Mouse (Mus musculus): ENCODE measurements around the gene AB124611. TPM values are rescaled to one million over a fixed set of nuclear protein-coding genes. Genes with fewer than 3 reads are reported as not detected.
"Not testable (repeated sequence)": the region's sequence is repeated elsewhere in the genome, so short reads cannot be mapped to it uniquely, and the experiment has no call there.

Gene AB124611
- total RNA-seq, 2 experiments from 2014 or later, result 0.33 TPM; not detected in 1

- no peak for DNase-seq
Observed at GRCm38 (mm10) chr9:21565004-21565586, 39.1 kb downstream of the AB124611 start.

GRCm38 (mm10) chr9:21566538-21566937 is 40.6 kb downstream of the AB124611 start:
- DNase-seq, result no peak

GRCm38 (mm10) chr9:21567051-21567450 is 41.1 kb downstream of the AB124611 start:
- no peak for DNase-seq

GRCm38 (mm10) chr9:21568657-21569255 is 42.8 kb downstream of the AB124611 start:
- no peak for DNase-seq

DNA sequence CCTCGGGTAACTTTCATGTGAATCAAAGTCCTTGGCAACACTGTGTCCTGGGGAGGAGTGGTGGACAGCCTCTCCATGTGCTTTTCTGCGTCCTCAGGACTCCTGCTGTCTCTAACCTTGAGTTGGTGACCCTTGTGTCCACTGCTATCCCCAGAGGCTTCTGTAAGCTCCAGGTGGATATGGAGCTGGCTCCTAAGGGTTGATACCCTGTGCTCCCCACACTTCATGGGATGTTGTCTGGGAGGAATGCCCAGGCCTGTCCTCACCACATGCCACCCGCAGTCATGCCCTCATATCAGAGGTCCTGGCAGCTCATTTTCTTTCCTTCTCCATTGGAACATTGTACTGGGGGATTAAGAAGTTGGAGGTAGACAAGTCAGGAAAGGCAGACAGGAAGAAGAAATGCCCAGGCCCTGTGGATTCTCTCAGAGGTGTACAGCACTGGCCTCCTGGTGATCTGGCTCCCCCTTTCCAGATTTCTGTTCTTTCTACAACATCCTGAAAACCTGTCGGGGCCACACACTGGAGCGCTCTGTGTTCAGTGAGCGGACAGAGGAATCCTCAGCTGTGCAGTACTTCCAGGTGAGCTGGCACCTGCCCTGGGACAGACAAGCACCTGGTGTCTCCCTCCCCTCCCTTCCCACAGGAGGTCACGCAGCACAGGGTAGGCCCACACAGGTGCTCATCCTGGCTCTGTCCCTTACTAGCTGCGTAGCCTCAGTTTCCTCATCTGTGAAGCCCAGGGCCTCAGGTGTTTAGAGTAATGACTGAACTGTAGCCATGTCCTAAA is 48.2 kb downstream of the AB124611 start:
- DNase-seq, result no peak

DNA sequence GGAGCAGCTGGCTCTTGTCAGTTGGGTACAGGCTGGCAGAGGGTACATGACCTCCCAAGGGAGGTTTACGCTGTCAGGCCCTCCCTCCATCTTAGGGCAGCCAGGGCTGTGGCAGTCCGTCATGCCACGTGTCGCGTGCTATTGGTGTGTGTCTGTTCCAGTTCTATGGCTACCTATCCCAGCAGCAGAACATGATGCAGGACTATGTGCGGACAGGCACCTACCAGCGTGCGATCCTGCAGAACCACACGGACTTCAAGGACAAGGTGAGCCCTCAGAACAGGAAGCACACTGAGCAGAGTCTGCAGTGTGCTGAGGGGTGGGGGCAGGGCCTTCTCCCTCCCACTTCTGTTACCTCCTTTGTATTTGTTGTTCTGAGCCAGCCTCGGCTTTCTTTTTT is 49.3 kb downstream of the AB124611 start:
- DNase-seq, result no peak

DNA sequence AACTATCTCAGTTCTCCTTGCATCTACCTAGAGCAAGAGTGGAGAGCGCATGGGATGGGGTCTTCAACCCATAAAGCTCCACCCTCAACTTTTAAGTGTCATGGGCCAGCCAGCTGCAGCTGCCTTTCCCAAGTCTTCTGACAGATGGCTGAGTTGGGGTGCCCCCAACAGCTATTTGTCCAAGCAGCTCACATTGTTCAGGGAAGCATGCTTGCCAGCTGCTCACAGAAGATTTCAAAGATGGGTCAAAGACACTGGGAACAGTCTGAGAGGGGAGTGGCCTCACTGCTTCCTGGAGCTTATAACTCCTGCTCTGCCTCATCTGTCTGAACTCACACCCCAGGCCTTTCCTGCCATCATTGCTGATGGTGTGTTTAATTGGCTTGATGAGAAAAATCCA is 50.3 kb downstream of the AB124611 start:
- DNase-seq, result no peak

DNA sequence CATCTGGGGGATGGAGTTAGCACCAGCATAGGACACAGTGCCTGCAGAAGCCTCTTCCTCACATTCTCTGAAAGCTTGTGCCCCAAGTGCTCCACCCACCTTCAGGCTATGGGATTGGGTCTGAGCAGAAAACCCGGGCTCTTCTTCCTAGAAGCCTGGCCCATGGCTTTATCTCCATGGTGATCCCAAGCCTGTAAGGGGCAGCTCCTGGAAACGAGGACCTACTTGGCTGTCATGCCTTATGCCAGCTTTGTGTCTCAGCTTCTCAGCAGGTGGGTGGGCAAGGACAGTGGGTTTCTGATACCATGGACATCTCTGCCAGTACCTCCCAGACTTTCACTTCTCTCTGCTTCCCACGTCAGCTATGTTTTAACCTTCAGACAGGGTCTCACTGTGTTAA is 52.2 kb downstream of the AB124611 start:
- DNase-seq, result no peak

DNA sequence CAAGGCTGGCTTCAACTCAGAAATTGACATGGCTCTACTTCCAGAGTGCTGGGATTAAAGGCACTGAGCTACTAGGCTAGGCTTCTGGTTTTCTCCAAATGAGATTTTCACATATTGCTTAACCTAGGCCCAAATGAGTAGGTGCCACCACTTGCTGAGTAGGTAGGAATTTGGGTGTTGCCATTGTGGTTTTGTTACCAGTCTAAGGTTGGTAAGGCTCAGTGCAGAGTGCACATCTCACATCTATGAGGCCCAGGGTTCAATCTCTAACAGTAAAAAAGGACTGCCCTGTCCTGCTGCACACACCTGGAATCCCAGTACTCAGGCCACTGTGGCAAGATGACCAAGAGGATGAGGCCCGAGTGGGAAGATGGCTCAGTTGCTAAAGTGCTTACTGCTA is 59.4 kb downstream of the AB124611 start:
- DNase-seq, result no peak

GRCm38 (mm10) chr9:21587678-21588349 is 61.8 kb downstream of the AB124611 start:
- DNase-seq, result peak in 1 of 2 experiments; percentile 37

DNA sequence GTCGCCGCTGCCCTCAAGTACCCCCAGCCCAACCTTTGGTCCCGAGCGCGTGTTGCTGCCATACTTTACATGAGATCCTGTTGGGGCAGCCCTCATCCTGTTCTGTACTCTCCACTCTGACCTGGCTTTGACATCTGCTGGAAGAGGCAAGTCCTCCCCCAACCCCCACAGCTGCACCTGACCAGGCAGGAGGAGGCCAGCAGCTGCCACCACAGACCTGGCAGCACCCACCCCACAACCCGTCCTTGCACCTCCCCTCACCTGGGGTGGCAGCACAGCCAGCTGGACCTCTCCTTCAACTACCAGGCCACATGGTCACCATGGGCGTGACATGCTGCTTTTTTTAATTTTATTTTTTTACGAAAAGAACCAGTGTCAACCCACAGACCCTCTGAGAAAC is 62.4 kb downstream of the AB124611 start:
- no peak for DNase-seq

DNA sequence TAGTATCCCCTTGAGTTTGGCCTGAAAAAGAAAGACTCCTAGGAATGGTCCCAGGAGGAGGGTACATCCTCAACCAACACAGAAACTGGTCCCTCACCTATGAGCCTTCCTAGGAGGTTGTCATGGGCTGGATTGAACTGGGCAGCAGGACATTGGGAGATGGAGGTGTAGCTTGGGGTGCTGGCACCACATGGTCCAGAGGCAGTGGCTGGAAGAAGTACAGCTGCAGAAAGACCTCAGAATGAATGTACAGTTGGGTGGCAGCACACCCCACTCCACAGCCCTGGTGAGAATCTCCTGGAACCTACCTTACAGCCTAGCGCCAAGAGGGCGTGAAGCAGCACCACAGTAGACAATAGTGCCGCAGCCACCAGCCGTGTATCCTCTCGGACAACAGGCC is 63.6 kb downstream of the AB124611 start:
- DNase-seq, result no peak

GRCm38 (mm10) chr9:21591127-21591830 is 65.3 kb downstream of the AB124611 start:
- DNase-seq, result no peak

- no peak for DNase-seq
Observed at GRCm38 (mm10) chr9:21591831-21592702, 66.1 kb downstream of the AB124611 start.

GRCm38 (mm10) chr9:21592703-21593121 is 66.7 kb downstream of the AB124611 start, which contains the start of the genes Timm29 and Yipf2:
TSS of gene Timm29 (plus strand) at chr9:21592722.
TSS of gene Yipf2 (minus strand) at chr9:21592828.
- peak; percentile 91 for DNase-seq

GRCm38 (mm10) chr9:21593122-21593721 is 67.2 kb downstream of the AB124611 start:
- DNase-seq, result peak; percentile 62 to 72

GRCm38 (mm10) chr9:21594350-21594749 is 68.4 kb downstream of the AB124611 start:
- DNase-seq, result not testable (repeated sequence)

GRCm38 (mm10) chr9:21594838-21595237 is 68.9 kb downstream of the AB124611 start:
- no peak for DNase-seq

All from layer of hippocampus, postnatal 36 days (tissue).